Mouse (Mus musculus) limb, embryonic 11.5 days (tissue): ENCODE measurements around the gene Acap2. TPM values are rescaled to one million over a fixed set of nuclear protein-coding genes. Genes with fewer than 3 reads are reported as not detected.

Experiments used
- ATAC-seq: fragments of 200-750 bp; cut with Nextera tagmentation; 2 replicates; pipeline ENCODE4 v1.8.0; 2017; ENCODE audit warnings: low read depth; ENCODE audit not compliant: insufficient number of reproducible peaks, low FRiP score, low TSS enrichment
- DNase-seq: peaks from one replicate; pipeline ENCODE4 v3.0.0-alpha.2; 2015; ENCODE audit warnings: low spot score
- H3K27ac ChIP-seq: fragments of 300-500 bp; sonication (generic); replicated peaks from 2 replicates; pipeline ENCODE4 v1.5.1; 2014; ENCODE audit warnings: low read depth, mild to moderate bottlenecking, low read length
- H3K27me3 ChIP-seq: fragments of 300-500 bp; sonication (generic); 2 replicates; pipeline ENCODE4 v1.6.1; 2014; ENCODE audit warnings: mild to moderate bottlenecking, low read length, mixed read lengths; ENCODE audit not compliant: control insufficient read depth, insufficient read depth
- H3K36me3 ChIP-seq: fragments of 300-500 bp; sonication (generic); 2 replicates; pipeline ENCODE4 v1.6.1; 2014; ENCODE audit warnings: mild to moderate bottlenecking, low read length, moderate library complexity, mixed read lengths; ENCODE audit not compliant: control insufficient read depth, insufficient read depth
- H3K4me1 ChIP-seq: fragments of 300-500 bp; sonication (generic); 2 replicates; pipeline ENCODE4 v1.6.1; 2014; ENCODE audit warnings: low read length, mixed read lengths; ENCODE audit not compliant: control insufficient read depth, insufficient read depth
- H3K4me2 ChIP-seq: fragments of 300-500 bp; sonication (generic); 2 replicates; pipeline ENCODE4 v1.6.1; 2014; ENCODE audit warnings: low read depth, mild to moderate bottlenecking, moderate library complexity; ENCODE audit not compliant: severe bottlenecking
- H3K4me3 ChIP-seq: fragments of 300-500 bp; sonication (generic); 2 replicates; pipeline ENCODE4 v1.5.1; 2014; ENCODE audit warnings: low read depth, low read length
- H3K9ac ChIP-seq: fragments of 300-500 bp; sonication (generic); 2 replicates; pipeline ENCODE4 v1.6.1; 2014; ENCODE audit warnings: mild to moderate bottlenecking, low read length
- H3K9me3 ChIP-seq: fragments of 300-500 bp; sonication (generic); 2 replicates; pipeline ENCODE4 v1.6.1; 2016; ENCODE audit warnings: low read length; ENCODE audit not compliant: control insufficient read depth
- WGBS: fragments of 180-500 bp; shearing (Covaris S2); extraction: QIAGEN DNeasy Blood & Tissue Kit; methylation state at CpG from one replicate; pipeline ENCODE4 v1.1.7; 2014; 5-methylcytosine and 5-hydroxymethylcytosine counted together
- polyA plus RNA-seq: library from polyadenylated mRNA; unstranded; fragments of >200 nt; fragmentation: Nextera tagmentation; extraction: Ambion mirVana; gene quantifications from 2 replicates; pipeline ENCODE4 v1.2.1, GENCODE M21; 2014

Gene Acap2
- polyA plus RNA-seq, 1 experiment from 2014 or later: 18.0 TPM

DNA sequence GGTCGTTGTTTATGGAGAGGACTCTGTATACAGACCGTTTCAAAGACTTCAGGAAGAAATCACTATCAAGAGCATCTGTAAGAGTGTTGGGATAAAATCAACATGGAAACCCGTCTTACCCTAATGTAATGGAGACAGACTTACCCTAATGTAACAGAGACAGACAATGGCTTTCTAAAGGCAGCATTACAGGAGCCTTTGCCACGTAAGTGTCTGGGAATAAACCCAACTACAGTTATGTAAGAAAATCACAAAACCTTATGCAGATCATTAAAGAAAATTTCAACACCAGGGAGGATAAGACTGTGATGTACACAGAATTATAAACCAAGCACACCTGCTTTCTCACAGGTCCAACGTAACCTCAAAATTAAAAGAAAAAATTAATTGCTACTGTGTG, 72.9 kb downstream of the Acap2 start:
- DNase-seq: no peak
- H3K9me3 ChIP-seq: no peaks in the 10 kb centered on the region
- H3K9ac ChIP-seq: no peak overlapping the region
- H3K27ac ChIP-seq: no peak overlapping the region
- WGBS: 76% methylated on average over 5 of the region's 5 CpGs
- no peaks in the 10 kb centered on the region for H3K36me3 ChIP-seq
- no peak for ATAC-seq
- peaks cover 9% of the 10 kb centered on the region for H3K4me1 ChIP-seq
- no peak overlapping the region for H3K4me3 ChIP-seq
- no peaks in the 10 kb centered on the region for H3K27me3 ChIP-seq
- no peak overlapping the region for H3K4me2 ChIP-seq

DNA sequence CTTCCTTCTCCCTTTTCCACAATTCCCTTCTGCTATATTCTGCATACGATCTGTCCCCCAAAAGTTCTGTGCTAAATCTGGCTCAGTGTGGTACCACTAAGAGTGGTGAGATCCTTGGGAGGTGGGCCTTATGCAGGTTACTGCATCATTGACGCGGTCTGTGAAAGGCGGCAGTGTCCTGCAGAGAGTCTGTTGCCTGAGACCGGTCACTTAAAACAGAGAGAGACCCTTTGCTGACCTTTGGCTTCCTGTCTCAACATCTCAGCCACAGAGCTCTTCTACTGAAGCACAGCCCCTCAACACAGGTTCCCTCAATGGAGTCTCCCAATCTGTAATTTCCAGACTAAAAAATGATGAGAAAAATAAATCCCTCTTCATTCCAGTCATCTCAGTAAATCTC, 76.1 kb downstream of the Acap2 start:
- Histone ChIP-seq H3K27me3 (no peaks in the 10 kb centered on the region), H3K4me3 (no peak overlapping the region), H3K4me2 (no peak overlapping the region), H3K4me1 (no peaks in the 10 kb centered on the region), H3K9me3 (no peaks in the 10 kb centered on the region), H3K36me3 (no peaks in the 10 kb centered on the region), H3K9ac (no peak overlapping the region), H3K27ac (no peak overlapping the region)
- WGBS: 61% methylated on average over 5 of the region's 5 CpGs
- ATAC-seq: no peak
- no peak for DNase-seq

DNA sequence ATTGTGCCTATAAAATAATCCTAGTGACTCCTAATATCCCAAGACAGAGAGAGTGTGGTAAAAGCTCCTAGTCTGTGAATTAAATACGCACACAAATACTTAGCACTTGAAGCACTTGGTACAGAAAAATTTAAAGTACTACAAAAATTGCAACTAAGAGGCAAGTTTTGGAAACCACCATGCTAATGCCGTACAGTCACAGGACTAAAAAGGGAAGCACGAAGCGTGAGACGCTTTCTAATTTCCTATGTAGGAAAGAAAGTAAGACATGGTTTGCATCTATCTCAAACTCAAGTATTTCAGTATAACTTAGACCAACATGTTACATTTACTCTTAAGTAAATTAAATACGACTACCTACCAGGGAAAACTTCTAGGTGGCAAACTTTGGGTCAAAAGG, 79.4 kb downstream of the Acap2 start:
- WGBS: 92% methylated on average over 6 of the region's 6 CpGs
- Histone ChIP-seq H3K27me3 (no peaks in the 10 kb centered on the region), H3K27ac (no peak overlapping the region), H3K4me2 (no peak overlapping the region), H3K9ac (no peak overlapping the region), H3K9me3 (no peaks in the 10 kb centered on the region), H3K4me1 (no peaks in the 10 kb centered on the region), H3K36me3 (no peaks in the 10 kb centered on the region), H3K4me3 (no peak overlapping the region)
- DNase-seq (no peak), ATAC-seq (no peak)

DNA sequence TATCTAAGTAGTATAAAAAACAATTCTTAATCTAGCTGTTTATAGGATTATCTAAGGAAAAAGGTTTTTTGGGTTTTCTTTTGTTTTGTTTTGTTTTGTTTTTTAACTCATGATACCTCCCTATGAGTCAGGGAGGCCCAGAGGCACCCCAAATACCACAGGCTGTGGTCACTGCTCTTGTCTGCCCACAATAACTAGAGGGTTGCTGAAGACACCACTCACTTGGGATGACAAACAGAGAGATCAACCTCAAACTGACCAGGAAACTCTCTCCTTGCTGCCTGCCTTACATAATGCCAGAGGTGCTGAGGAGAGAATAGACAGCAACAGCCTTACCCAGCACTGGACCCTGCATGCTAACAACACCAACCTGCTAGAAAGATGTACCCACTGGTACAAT, 87.4 kb downstream of the Acap2 start:
- Histone ChIP-seq H3K9me3 (no peaks in the 10 kb centered on the region), H3K4me1 (no peaks in the 10 kb centered on the region), H3K9ac (no peak overlapping the region), H3K27me3 (no peaks in the 10 kb centered on the region), H3K4me3 (no peak overlapping the region), H3K27ac (no peak overlapping the region), H3K36me3 (peaks cover 8% of the 10 kb centered on the region), H3K4me2 (no peak overlapping the region)
- ATAC-seq (no peak), DNase-seq (no peak)

DNA sequence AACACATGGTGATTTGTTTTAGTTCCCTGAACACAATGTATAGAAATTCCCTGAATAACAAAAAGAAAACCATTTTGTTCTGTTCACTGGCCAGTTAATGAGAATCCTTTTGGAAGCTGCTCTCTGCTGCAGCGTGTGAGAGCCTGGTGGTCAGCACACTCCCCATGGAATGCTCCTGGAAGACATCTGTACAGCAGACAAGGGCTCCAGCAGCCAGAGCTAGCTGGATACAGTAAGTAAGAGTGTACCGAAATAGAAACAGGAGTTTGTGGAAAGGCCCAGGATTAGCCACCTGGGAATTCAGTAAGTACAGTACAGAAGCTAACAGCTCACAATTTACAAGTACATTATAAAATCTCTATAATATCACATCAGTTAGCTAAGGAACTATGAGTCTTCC, 99.7 kb downstream of the Acap2 start:
- DNase-seq (no peak), ATAC-seq (no peak)
- Histone ChIP-seq H3K36me3 (no peaks in the 10 kb centered on the region), H3K4me3 (no peak overlapping the region), H3K27me3 (no peaks in the 10 kb centered on the region), H3K4me1 (no peaks in the 10 kb centered on the region), H3K9me3 (no peaks in the 10 kb centered on the region), H3K4me2 (no peak overlapping the region), H3K27ac (no peak overlapping the region), H3K9ac (no peak overlapping the region)
- WGBS: 93% methylated on average over 2 of the region's 2 CpGs

DNA sequence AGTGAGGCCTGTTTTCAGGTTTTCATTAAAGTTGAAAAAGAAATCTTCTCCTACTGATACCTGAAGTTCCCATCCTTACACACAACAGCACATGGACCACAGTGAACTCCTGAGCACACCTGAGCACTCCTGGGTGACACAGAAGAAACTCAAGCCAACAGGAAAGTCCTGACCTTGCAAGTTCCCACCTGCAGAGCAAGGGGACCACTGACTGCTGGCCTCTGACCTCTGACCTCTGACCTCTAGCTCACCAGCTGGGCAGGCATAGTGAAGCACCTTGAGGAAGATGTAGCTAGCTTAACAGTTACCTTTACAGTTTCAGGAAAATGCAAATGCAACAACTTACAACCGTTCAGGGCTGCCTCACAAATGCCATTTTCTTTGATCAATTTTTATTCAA, 101.1 kb downstream of the Acap2 start:
- ATAC-seq: no peak
- H3K36me3 ChIP-seq: no peaks in the 10 kb centered on the region
- no peaks in the 10 kb centered on the region for H3K4me1 ChIP-seq
- no peaks in the 10 kb centered on the region for H3K27me3 ChIP-seq
- 85% methylated on average over 1 of the region's 1 CpGs for WGBS
- no peaks in the 10 kb centered on the region for H3K9me3 ChIP-seq
- DNase-seq: no peak
- H3K4me2 ChIP-seq: no peak overlapping the region
- no peak overlapping the region for H3K4me3 ChIP-seq
- H3K27ac ChIP-seq: no peak overlapping the region
- no peak overlapping the region for H3K9ac ChIP-seq

DNA sequence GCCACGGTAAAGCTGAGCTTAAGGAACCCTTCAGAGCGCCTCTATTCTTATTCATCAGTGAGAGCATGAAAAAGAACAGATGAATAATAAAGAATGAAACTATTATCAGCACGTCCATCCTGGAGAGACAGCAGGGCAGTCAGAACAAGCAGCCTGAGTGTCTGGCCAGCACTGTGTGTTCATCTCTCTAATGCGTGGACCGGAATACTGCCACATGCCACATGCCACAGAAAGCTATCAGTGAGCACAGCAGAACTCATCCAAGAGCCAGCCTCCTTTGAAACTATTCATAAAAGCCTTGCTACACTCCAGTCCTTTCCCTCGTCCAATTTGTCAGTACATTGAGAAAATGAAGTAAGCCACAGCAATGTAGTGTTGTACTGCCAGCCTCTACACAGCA, 107.0 kb downstream of the Acap2 start:
- H3K27me3 ChIP-seq: no peaks in the 10 kb centered on the region
- no peak overlapping the region for H3K9ac ChIP-seq
- H3K9me3 ChIP-seq: no peaks in the 10 kb centered on the region
- H3K36me3 ChIP-seq: no peaks in the 10 kb centered on the region
- H3K4me2 ChIP-seq: no peak overlapping the region
- H3K4me1 ChIP-seq: no peaks in the 10 kb centered on the region
- DNase-seq: no peak
- no peak for ATAC-seq
- H3K27ac ChIP-seq: no peak overlapping the region
- no peak overlapping the region for H3K4me3 ChIP-seq
- 87% methylated on average over 6 of the region's 6 CpGs for WGBS

DNA sequence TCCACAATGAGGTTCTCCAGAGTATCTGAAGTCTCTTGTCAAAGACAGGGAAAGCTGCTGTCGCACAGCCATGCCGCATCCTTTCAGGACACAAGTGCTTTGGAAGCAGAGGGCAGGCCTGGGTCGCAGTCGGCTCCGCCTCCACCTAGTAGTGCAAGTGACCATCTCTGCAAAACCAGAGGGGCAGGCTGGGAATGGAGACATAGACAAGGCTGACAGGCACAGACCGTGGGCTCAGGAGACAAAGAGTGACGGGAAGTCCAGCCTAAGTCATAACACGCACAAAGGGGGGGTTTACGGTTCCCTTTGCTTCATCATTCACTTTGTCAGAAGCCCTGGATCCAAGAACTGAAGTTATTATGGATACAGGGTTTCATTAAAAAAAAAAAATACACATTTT, 107.9 kb downstream of the Acap2 start:
- DNase-seq (no peak), ATAC-seq (no peak)
- Histone ChIP-seq H3K27ac (no peak overlapping the region), H3K36me3 (no peaks in the 10 kb centered on the region), H3K27me3 (no peaks in the 10 kb centered on the region), H3K4me2 (no peak overlapping the region), H3K4me1 (no peaks in the 10 kb centered on the region), H3K9ac (no peak overlapping the region), H3K4me3 (no peak overlapping the region), H3K9me3 (no peaks in the 10 kb centered on the region)
- 59% methylated on average over 9 of the region's 9 CpGs for WGBS

DNA sequence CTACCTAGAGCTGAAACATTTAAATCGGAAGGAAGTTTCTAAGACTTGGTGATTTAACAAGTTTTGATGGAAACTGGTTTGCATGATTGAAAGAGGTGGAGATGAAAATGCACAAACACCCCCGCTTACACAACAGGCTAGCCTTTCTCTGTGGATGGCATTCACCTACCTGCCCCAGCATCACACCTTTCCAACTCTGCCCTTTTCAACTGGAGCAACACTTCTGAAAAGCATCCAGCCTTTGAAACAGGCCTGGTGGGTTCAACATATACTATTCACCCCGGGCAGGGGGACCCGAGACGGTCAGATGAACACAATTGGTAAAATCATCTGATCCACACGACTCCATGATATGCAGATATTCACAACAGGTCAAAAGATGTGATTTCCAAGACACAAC, 119.2 kb downstream of the Acap2 start:
- H3K9me3 ChIP-seq: no peaks in the 10 kb centered on the region
- peaks cover 9% of the 10 kb centered on the region; the same call in 1 of the 2 replicates for H3K4me1 ChIP-seq
- WGBS: 67% methylated on average over 6 of the region's 6 CpGs
- H3K4me3 ChIP-seq: no peak overlapping the region
- no peak overlapping the region for H3K4me2 ChIP-seq
- peak; percentile 21 for DNase-seq
- ATAC-seq: no peak
- no peak overlapping the region for H3K27ac ChIP-seq
- H3K36me3 ChIP-seq: no peaks in the 10 kb centered on the region
- H3K9ac ChIP-seq: no peak overlapping the region
- no peaks in the 10 kb centered on the region; the same call in 1 of the 2 replicates for H3K27me3 ChIP-seq
